Mouse (Mus musculus) heart, embryonic 11.5 days (tissue): ENCODE data around the gene Ffar2. TPM values are rescaled to one million over a fixed set of nuclear protein-coding genes. Genes with fewer than 3 reads are reported as not detected.

ENCODE experiments used
- ATAC-seq: fragments of 200-750 bp; cut with Nextera tagmentation; replicated peaks from 2 replicates; pipeline ENCODE4 v1.8.0; 2017; ENCODE audit warnings: moderate library complexity; ENCODE audit not compliant: insufficient number of reproducible peaks, low FRiP score, low TSS enrichment
- H3K27ac ChIP-seq: fragments of 300-500 bp; sonication (generic); 2 replicates; pipeline ENCODE4 v1.5.1; 2014; ENCODE audit warnings: mild to moderate bottlenecking, low read depth, low read length
- H3K27me3 ChIP-seq: fragments of 300-500 bp; sonication (generic); 2 replicates; pipeline ENCODE4 v1.6.1; 2014; ENCODE audit warnings: mild to moderate bottlenecking, low read length, mixed read lengths; ENCODE audit not compliant: control insufficient read depth, insufficient read depth
- H3K36me3 ChIP-seq: fragments of 300-500 bp; sonication (generic); 2 replicates; pipeline ENCODE4 v1.6.1; 2014; ENCODE audit warnings: mild to moderate bottlenecking, low read length, moderate library complexity, mixed read lengths; ENCODE audit not compliant: control insufficient read depth, insufficient read depth
- H3K4me1 ChIP-seq: fragments of 300-500 bp; sonication (generic); 2 replicates; pipeline ENCODE4 v1.6.1; 2014; ENCODE audit warnings: low read length; ENCODE audit not compliant: control insufficient read depth, insufficient read depth
- H3K4me2 ChIP-seq: fragments of 300-500 bp; sonication (generic); 2 replicates; pipeline ENCODE4 v1.6.1; 2014; ENCODE audit warnings: mild to moderate bottlenecking, moderate library complexity
- H3K4me3 ChIP-seq: fragments of 300-500 bp; sonication (generic); 2 replicates; pipeline ENCODE4 v1.5.1; 2014; ENCODE audit warnings: low read depth, low read length
- H3K9ac ChIP-seq: fragments of 300-500 bp; sonication (generic); 2 replicates; pipeline ENCODE4 v1.6.1; 2014; ENCODE audit warnings: mild to moderate bottlenecking, low read depth, low read length, moderate library complexity
- H3K9me3 ChIP-seq: fragments of 300-500 bp; sonication (generic); replicated peaks from 2 replicates; pipeline ENCODE4 v1.6.1; 2016; ENCODE audit warnings: low read length; ENCODE audit not compliant: control insufficient read depth
- WGBS: fragments of 180-500 bp; shearing (Covaris S2); extraction: QIAGEN DNeasy Blood & Tissue Kit; methylation state at CpG from one replicate; pipeline ENCODE4 v1.1.7; 2014; ENCODE audit not compliant: insufficient replicate concordance; 5-methylcytosine and 5-hydroxymethylcytosine counted together
- polyA plus RNA-seq: library from polyadenylated mRNA; unstranded; fragments of >200 nt; fragmentation: Nextera tagmentation; extraction: Ambion mirVana; gene quantifications from 2 replicates; pipeline ENCODE4 v1.2.1, GENCODE M21; 2014

Gene Ffar2
- polyA plus RNA-seq, 1 experiment from 2014 or later = not detected

GRCm38 (mm10) chr7:30790141-30790540, 33.4 kb downstream of the Ffar2 start:
- Histone ChIP-seq H3K9ac (no peak overlapping the region), H3K4me1 (no peaks in the 10 kb centered on the region), H3K4me3 (no peak overlapping the region), H3K4me2 (no peak overlapping the region), H3K36me3 (no peaks in the 10 kb centered on the region), H3K27me3 (peaks cover 6% of the 10 kb centered on the region), H3K9me3 (no peaks in the 10 kb centered on the region), H3K27ac (no peak overlapping the region)
- 69% methylated on average over 10 of the region's 10 CpGs for WGBS
- ATAC-seq = no peak

DNA sequence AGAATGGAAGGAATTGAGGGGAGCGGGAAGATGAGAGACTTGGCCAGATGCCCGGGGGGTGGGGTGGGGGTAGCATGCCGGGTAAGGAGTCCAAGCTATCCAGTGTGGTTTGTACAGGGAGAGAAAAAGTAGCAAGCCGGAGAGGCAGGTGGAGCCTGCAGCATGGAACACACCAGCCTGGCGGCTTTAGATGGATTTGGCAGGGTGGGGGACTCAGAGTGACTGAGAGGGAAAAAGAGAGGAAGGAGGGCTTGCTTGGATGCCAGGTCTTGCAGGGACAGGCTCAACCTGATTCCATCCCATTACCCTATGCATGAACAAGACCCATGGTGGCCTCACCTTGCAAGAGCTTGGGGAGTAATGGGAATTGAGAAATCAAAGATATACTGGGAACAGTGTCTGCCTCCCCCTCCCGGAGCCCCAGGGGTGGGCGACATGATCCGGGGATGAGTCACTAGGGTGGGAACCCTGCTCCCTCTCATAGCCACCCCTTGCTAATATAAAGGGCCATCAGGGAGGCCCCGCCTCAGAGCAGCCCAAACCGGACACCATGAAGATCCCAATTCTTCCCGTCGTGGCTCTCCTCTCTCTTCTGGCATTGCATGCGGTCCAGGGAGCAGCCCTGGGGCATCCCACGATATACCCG, 36.1 kb downstream of the Ffar2 start, which contains the start of gene Krtdap:
Gene Krtdap, plus strand, starts transcription at position 520 of the 646 bp plus-strand sequence.
- no peaks in the 10 kb centered on the region for H3K4me1 ChIP-seq
- WGBS = 38% methylated on average over 15 of the region's 15 CpGs
- H3K27me3 ChIP-seq = peaks cover 6% of the 10 kb centered on the region
- no peak within 1 kb of the TSS for H3K4me2 ChIP-seq
- no peak within 1 kb of the TSS for H3K4me3 ChIP-seq
- H3K9me3 ChIP-seq = no peaks in the 10 kb centered on the region
- no peaks in the 10 kb centered on the region for H3K36me3 ChIP-seq
- ATAC-seq = no peak
- no peak within 1 kb of the TSS for H3K27ac ChIP-seq
- H3K9ac ChIP-seq = no peak within 1 kb of the TSS

GRCm38 (mm10) chr7:30785721-30786546, 37.6 kb downstream of the Ffar2 start:
- 77% methylated on average over 13 of the region's 13 CpGs for WGBS
- peaks cover 4% of the 10 kb centered on the region; the same call in 1 of the 2 replicates for H3K27me3 ChIP-seq
- H3K4me1 ChIP-seq = no peaks in the 10 kb centered on the region

DNA sequence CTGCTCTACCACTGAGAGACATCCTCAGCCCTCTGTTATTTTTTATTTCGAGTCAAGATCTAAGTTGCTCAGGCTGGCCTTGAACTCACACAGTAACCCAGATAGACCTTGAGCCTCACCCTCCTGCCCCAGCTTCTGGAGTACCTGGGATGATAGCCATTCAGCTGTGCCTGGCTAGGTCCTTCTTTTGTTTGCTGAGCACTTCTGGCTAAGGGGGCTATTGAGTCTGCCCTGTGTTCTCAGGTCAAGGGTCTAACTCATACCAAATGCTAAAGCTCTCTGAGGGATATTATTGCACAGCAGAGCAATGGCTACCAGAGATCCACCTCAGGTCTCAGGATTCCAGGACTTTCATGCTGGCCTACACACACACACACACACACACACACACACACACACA, 38.4 kb downstream of the Ffar2 start:
- Histone ChIP-seq H3K9ac (no peak overlapping the region), H3K4me2 (no peak overlapping the region), H3K4me3 (no peak overlapping the region), H3K27ac (no peak overlapping the region), H3K9me3 (no peaks in the 10 kb centered on the region), H3K27me3 (peaks cover 4% of the 10 kb centered on the region; the same call in 1 of the 2 replicates), H3K36me3 (no peaks in the 10 kb centered on the region), H3K4me1 (no peaks in the 10 kb centered on the region)
- 47% methylated on average over 1 of the region's 1 CpGs for WGBS
- no peak for ATAC-seq

More at GRCm38 (mm10) chr7:30785721-30786546, 37.6 kb downstream of the Ffar2 start:
- ATAC-seq = no peak
- Histone ChIP-seq H3K4me2 (no peak overlapping the region), H3K27ac (no peak overlapping the region), H3K9ac (no peak overlapping the region), H3K9me3 (no peaks in the 10 kb centered on the region), H3K4me3 (no peak overlapping the region), H3K36me3 (no peaks in the 10 kb centered on the region)

- 59% methylated on average over 3 of the region's 3 CpGs for WGBS
- Histone ChIP-seq H3K27me3 (peaks cover 2% of the 10 kb centered on the region), H3K9me3 (no peaks in the 10 kb centered on the region), H3K36me3 (no peaks in the 10 kb centered on the region), H3K4me3 (no peak overlapping the region), H3K9ac (no peak overlapping the region), H3K4me1 (no peaks in the 10 kb centered on the region), H3K4me2 (no peak overlapping the region), H3K27ac (no peak overlapping the region)
- no peak for ATAC-seq
These were observed 40.9 kb downstream of the Ffar2 start for GRCm38 (mm10) chr7:30782658-30783057.

GRCm38 (mm10) chr7:30781792-30782191, 41.8 kb downstream of the Ffar2 start:
- H3K27ac ChIP-seq = no peak overlapping the region
- H3K9me3 ChIP-seq = no peaks in the 10 kb centered on the region
- H3K4me3 ChIP-seq = no peak overlapping the region
- no peaks in the 10 kb centered on the region; the same call in 1 of the 2 replicates for H3K27me3 ChIP-seq
- no peaks in the 10 kb centered on the region for H3K4me1 ChIP-seq
- 65% methylated on average over 4 of the region's 4 CpGs for WGBS
- H3K4me2 ChIP-seq = no peak overlapping the region
- ATAC-seq = no peak
- no peaks in the 10 kb centered on the region for H3K36me3 ChIP-seq
- no peak overlapping the region for H3K9ac ChIP-seq

- H3K4me1 ChIP-seq = no peaks in the 10 kb centered on the region
- WGBS = 67% methylated on average over 1 of the region's 1 CpGs
- H3K9me3 ChIP-seq = no peaks in the 10 kb centered on the region
- no peak overlapping the region for H3K9ac ChIP-seq
- H3K27ac ChIP-seq = no peak overlapping the region
- H3K4me3 ChIP-seq = no peak overlapping the region
- no peaks in the 10 kb centered on the region; the same call in 1 of the 2 replicates for H3K27me3 ChIP-seq
- ATAC-seq = no peak
- H3K36me3 ChIP-seq = no peaks in the 10 kb centered on the region
- H3K4me2 ChIP-seq = no peak overlapping the region
These were observed 45.7 kb downstream of the Ffar2 start for GRCm38 (mm10) chr7:30777911-30778310.

DNA sequence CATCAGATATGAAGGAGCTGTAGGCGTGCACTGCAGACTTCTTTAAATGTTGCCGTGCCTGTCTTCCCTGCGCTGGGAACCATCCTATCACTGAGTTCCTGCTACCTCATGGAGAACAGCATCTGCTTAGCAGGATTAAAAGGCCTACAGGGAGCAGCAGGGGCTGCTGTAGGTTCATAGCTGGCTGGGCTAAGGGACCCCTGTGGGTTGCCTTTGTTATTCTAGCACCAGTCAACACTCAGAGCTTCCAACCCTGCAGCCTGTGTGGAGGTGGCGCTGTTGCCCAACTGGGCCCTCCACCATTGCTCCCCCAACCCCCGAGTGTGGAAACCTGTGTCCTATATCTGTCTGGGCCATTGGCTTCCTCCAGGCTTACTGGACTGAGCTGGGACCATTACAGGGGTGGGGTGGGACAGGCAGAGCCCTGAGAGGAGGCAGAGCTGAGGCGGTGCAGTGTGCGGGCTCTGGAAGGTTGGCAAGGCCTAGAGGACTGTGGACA, 46.4 kb downstream of the Ffar2 start:
- Histone ChIP-seq H3K9me3 (no peaks in the 10 kb centered on the region), H3K4me1 (no peaks in the 10 kb centered on the region), H3K27ac (no peak overlapping the region), H3K4me2 (no peak overlapping the region), H3K4me3 (no peak overlapping the region), H3K9ac (no peak overlapping the region), H3K27me3 (no peaks in the 10 kb centered on the region; the same call in 1 of the 2 replicates), H3K36me3 (no peaks in the 10 kb centered on the region)
- no peak for ATAC-seq
- 41% methylated on average over 7 of the region's 7 CpGs for WGBS
